Mouse (Mus musculus) retina, postnatal 7 days (tissue): ENCODE data around the gene Sertad4.

Experiments used
- DNase-seq: peaks from one replicate; pipeline ENCODE4 v3.0.0-alpha.2; 2012; ENCODE audit warnings: low read depth, low spot score

The Sertad4 gene

DNA sequence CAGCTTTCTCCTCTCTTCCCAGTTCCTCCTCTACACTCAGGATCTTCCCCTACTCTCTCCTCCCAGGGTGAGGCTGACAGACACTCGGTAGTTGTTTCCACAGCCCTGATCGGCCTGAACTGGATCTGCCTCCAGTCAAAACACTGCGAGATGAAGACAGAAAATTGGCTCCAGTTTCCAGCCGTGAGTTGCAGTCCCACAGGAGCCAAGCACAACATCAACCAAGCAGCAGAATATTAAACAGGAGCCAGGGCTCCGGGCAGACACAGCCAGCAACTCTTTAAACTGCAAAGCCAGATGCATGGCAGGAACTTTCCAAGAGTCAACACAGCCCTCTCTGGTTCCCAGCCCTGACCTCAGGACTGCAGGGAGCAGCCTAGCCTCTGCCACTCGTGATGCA, 3.9 kb downstream of the Sertad4 start:
- no peak for DNase-seq

DNA sequence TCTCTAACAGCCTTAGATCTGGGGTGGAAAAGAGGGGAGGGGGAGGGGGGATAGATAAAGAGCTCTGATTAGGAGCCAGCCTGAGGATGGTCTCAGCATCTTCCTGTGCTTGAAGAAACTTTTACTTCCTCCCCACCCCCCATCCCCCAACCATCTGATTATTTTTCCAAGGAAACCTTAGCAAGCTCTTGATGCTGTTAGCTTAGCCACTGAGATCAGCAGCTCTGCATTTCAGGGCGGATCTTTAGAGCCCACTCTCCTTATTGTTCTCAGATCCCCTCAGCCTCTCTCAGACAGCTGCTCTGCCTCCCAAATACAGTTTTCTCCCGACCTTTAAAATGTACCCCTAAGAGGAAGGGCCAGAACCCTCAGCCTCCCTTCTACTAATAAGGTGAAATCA, 4.4 kb downstream of the Sertad4 start:
- no peak for DNase-seq

GRCm38 (mm10) chr1:192849616-192850015, 5.9 kb downstream of the Sertad4 start:
- no peak for DNase-seq

- DNase-seq: no peak
These were observed 8.3 kb downstream of the Sertad4 start for GRCm38 (mm10) chr1:192847254-192847653.

GRCm38 (mm10) chr1:192841094-192841813, 14.3 kb downstream of the Sertad4 start:
- DNase-seq: no peak

- DNase-seq: no peak
These were observed 14.9 kb downstream of the Sertad4 start for GRCm38 (mm10) chr1:192840655-192841054.

DNA sequence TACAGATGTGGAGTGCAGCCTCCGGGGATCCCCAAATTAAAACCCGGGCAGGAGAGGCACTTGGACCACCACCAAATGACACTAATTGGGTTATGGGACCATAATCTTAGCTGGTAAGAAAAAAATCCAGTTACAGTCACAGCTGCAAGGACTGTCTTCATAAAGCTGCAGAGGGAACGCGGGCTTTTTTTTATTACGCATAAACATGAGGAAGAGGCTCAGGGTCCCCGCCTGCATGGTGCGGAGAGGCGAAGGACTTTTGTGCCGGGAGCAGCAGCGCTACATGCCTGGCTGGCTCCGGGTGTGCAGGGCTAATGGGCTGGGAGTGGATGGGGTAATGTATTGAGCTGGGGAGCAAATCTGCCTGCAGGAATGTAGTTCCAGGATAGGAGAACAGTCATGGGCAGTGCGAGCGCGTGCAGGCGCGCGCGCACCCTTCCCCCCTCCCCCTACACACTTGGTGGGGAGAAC, 20.3 kb downstream of the Sertad4 start:
- no peak for DNase-seq

GRCm38 (mm10) chr1:192834361-192835210, 21.0 kb downstream of the Sertad4 start:
- DNase-seq: peak; percentile 80

- no peak for DNase-seq
These were observed 22.0 kb downstream of the Sertad4 start for GRCm38 (mm10) chr1:192833586-192833985.

GRCm38 (mm10) chr1:192833097-192833496, 22.5 kb downstream of the Sertad4 start:
- DNase-seq: no peak

DNA sequence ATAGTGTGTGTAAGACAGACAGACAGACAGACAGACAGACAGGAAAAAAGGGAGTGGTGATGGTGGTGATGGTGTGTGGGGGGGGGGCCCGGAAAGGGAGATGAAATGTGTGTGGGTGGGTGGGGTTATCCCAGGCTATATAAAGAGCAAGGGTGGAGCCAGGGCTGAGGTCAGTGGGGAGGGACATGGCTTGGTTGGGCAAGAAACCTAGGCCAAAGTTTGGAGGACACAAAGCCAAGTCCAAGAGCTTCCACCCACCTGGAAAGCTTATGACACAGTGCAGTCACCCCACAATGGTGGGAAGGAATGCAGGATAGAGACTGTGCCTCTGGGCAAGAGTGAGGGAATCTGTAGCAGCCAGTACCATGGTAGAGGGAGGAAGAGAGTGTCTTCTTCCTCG, 23.2 kb downstream of the Sertad4 start:
- no peak for DNase-seq

GRCm38 (mm10) chr1:192830444-192830843, 25.1 kb downstream of the Sertad4 start:
- DNase-seq: no peak

GRCm38 (mm10) chr1:192828928-192829327, 26.6 kb downstream of the Sertad4 start:
- no peak for DNase-seq

DNA sequence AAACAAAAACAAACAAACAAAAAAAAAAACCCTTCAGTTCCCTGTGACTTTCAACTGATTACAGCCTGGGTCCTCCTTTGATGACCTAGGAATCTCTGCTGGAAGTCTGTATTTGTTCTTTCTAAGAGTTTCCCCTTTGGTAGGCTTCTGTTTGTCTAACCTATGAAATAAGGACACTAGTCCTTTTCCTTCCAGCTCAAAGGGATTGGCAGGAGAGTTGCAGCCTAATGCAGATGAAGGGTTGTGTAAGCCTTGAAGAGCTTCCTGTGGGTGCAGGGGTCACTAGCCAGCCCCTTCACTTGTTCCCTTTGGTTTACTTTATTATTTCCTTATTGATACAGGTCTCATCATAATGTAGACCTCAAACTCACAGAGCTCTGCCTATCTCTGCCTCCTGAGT, 27.6 kb downstream of the Sertad4 start:
- DNase-seq: no peak

- DNase-seq: no peak
These were observed 29.8 kb downstream of the Sertad4 start for GRCm38 (mm10) chr1:192825746-192826145.

GRCm38 (mm10) chr1:192822652-192823525, 32.7 kb downstream of the Sertad4 start:
- DNase-seq: no peak

DNA sequence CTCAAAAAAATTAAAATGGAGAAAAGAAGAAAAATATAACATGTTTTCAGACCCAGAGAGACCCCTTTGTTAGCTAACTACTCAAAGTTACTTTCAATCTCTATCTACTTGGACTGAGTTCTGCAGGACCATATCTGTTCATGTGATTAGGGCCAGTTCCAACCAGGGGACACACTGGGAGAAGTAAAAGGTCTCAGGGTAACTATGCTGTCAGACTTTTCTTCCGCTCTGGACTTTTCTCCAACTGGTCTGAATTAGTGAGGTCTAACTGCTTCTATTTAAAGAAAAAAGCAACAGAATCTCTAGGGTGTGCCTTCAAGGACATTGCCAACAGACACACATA, 33.3 kb downstream of the Sertad4 start:
- DNase-seq: no peak

DNA sequence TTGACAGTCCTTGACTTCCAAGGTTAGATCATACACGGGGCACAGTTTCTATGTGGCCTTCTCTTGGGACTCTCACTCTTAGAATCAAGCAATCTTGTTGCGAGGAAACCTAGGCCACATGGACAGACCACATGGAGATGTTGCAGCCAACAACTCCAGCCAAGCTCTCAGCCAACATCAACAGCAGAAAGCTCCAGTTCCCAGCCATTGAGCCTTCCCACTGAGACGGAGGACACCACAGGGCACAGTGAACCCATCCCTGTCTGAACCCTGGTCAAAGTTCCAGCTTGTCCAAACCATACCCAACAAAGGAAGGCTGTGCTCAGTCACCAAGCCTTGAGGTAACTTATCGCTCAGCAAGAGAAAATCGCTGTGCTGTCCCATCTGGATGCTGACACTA, 37.2 kb downstream of the Sertad4 start:
- DNase-seq: no peak

- DNase-seq: no peak
These were observed 39.8 kb downstream of the Sertad4 start for GRCm38 (mm10) chr1:192815789-192816188.

DNA sequence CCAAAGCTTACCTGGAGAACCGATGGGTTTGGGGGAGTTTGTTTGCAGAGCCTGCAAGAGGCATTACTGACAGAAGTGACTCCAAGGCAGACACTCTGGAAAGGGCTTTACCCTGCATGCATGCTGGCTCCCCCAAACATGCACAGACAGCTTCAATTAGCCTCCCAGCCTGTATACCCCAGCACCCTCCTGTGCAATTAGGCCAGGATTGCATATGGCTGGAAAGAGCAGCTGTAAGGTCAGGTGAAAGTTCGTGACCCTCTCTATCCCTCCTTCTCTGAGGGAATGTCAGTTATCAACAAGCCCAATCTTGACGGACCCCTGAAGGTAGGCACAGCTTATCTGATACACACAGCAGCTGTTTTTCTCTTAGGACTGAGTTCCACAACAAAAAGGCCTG, 40.9 kb downstream of the Sertad4 start:
- no peak for DNase-seq

DNA sequence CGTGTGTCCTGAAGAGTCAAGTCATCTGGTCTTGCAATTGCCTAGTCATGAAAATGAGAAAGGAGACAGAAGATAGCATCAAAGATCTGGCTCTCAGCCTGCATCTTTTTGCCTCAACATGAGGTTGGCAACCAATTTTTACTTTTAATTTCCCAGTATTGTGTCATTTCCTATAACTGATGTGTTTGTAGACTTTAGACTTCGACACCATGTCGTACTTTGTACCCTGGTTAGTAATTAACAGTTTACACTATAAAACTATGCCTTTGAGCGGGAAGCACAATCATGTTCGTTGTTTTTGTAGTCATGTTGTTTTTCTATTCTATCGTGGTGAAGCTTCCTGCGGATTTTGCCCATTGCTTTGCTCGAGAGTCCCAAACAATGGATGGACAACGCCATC, 42.8 kb downstream of the Sertad4 start:
- DNase-seq: no peak

GRCm38 (mm10) chr1:192812290-192812689, 43.3 kb downstream of the Sertad4 start:
- no peak for DNase-seq
